Mouse (Mus musculus): ENCODE results near the gene Zc3h12a. TPM values are rescaled to one million over a fixed set of nuclear protein-coding genes. Genes with fewer than 3 reads are reported as not detected.

Gene Zc3h12a
- total and polyA plus RNA-seq, 3 experiments = 2.1 to 13.4 (median 7.7) TPM

DNA sequence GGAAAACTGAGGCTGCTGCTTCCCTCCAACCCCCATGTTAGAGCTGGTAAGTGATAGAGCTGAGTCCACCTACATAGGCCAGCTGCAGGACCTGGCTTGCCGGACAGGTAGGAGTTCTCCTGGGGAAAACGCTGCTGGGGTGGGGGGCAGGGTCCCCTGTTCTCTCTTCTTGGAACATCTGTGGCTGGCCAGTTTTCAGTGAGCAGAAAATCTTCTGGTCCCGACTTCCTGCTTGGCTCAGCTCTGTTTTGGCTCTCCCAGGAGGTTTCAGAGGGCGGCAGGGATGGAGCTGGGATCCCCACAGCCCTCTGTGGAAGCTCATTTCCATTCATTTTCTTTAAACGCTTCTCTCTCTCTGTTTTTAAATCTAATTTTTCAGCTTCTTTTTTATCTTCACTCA lies 21.8 kb upstream of the Zc3h12a start:
- dilution Hi-C loops (cut with MboI; ENCODE audit: extremely low pct_ligation_motif_present, extremely low pct_unique_long_range_greater_than_20kb, low sequenced_read_pairs) (no loop called here), in situ Hi-C loops (cut with MboI; ENCODE audit: low pct_ligation_motif_present, low pct_unique_long_range_greater_than_20kb, low sequenced_read_pairs) (no loop called here)

DNA sequence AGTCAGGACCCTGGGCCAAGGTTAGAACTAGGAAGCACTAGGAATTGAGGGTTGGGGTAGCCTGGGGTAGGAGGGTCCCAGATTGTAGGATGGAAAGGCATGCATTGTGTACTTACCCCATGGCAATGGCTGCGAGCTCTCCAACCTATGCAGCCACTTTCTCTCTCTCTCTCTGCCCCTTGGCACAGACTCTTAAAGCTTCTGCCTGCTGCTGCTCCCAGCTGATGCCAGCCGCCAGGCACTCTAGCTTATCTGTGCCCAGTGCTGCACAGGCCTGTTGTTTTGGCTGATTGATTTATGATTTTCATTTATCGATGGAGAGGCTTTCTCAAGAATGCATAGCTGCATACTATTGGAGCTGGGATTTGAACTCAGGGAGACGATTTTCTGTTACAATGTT lies 20.3 kb upstream of the Zc3h12a start:
- dilution Hi-C loops (cut with MboI; ENCODE audit: extremely low pct_ligation_motif_present, extremely low pct_unique_long_range_greater_than_20kb, low sequenced_read_pairs) = no loop called here
- no peak overlapping the region for H3K9ac ChIP-seq (ENCODE audit: insufficient read depth, low read depth)
- TF ChIP-seq IRF4 (IDR thresholded peaks at IDR 0.05; ENCODE audit: low read depth, low read length) = no peak
- TF ChIP-seq MAZ (IDR thresholded peaks at IDR 0.05; ENCODE audit: low read depth, low read length) = no peak
- no peak for TF ChIP-seq RCOR1 (conservative IDR thresholded peaks at IDR 0.05; ENCODE audit: low read depth, low read length)
- no peak for TF ChIP-seq GABPA (IDR thresholded peaks at IDR 0.05; ENCODE audit: insufficient replicate concordance, low read depth, low read length)
- no peak for TF ChIP-seq MAX (IDR thresholded peaks at IDR 0.05; ENCODE audit: low read length)
- no peak for TF ChIP-seq MXI1 (IDR thresholded peaks at IDR 0.05; ENCODE audit: low read depth, low read length)
- TF ChIP-seq SIN3A (IDR thresholded peaks at IDR 0.05; ENCODE audit: low read length) = no peak
- no peak for TF ChIP-seq CHD2 (IDR thresholded peaks at IDR 0.05; ENCODE audit: low read length)
- no peak for TF ChIP-seq TBP (conservative IDR thresholded peaks at IDR 0.05; ENCODE audit: low read depth, low read length)
- H3K36me3 ChIP-seq (replicated peaks in 1 of 2; ENCODE audit: control insufficient read depth in 1 of 2, insufficient read depth in 1 of 2, low read length in 1 of 2) = no peaks in the 10 kb centered on the region
- no peak overlapping the region for H3K4me2 ChIP-seq (ENCODE audit: insufficient read depth, low read depth, poor library complexity, severe bottlenecking)
- peaks cover 0 to 4% of the 10 kb centered on the region in 2 experiments; a peak in 1 of 4 replicates for H3K4me1 ChIP-seq (ENCODE audit: control insufficient read depth in 1 of 2, insufficient read depth in 2 of 2)
- H3K27ac ChIP-seq (ENCODE audit: insufficient read depth, low read depth) = no peak overlapping the region
- in situ Hi-C loops (cut with MboI; ENCODE audit: low pct_ligation_motif_present, low pct_unique_long_range_greater_than_20kb, low sequenced_read_pairs) = no loop called here
- H3K9me3 ChIP-seq (replicated peaks; ENCODE audit: low read length) = peaks cover 11% of the 10 kb centered on the region
- H3K79me2 ChIP-seq (replicated peaks; ENCODE audit: control insufficient read depth, extremely low read depth, insufficient read depth, poor library complexity, severe bottlenecking) = no peaks in the 10 kb centered on the region
- H3K27me3 ChIP-seq (replicated peaks) = peaks cover 78% of the 10 kb centered on the region
- no peak for DNase-seq (ENCODE audit: extremely low read depth)
- no peak overlapping the region for H3K4me3 ChIP-seq (replicated peaks in 1 of 3; ENCODE audit: low read depth in 2 of 3, low read length in 2 of 3, poor library complexity in 1 of 3)

More for the DNA sequence above, 21.8 kb upstream of the Zc3h12a start:
- no peak overlapping the region for H3K4me3 ChIP-seq (replicated peaks in 1 of 3; ENCODE audit: low read depth in 2 of 3, low read length in 2 of 3, poor library complexity in 1 of 3)
- peaks cover 11% of the 10 kb centered on the region for H3K9me3 ChIP-seq (replicated peaks; ENCODE audit: low read length)
- H3K4me1 ChIP-seq (ENCODE audit: control insufficient read depth in 1 of 2, insufficient read depth in 2 of 2) = peaks cover 0 to 8% of the 10 kb centered on the region in 2 experiments; a peak in 3 of 4 replicates
- H3K36me3 ChIP-seq (replicated peaks in 1 of 2; ENCODE audit: control insufficient read depth in 1 of 2, insufficient read depth in 1 of 2, low read length in 1 of 2) = no peaks in the 10 kb centered on the region
- H3K79me2 ChIP-seq (replicated peaks; ENCODE audit: control insufficient read depth, extremely low read depth, insufficient read depth, poor library complexity, severe bottlenecking) = no peaks in the 10 kb centered on the region
- no peak overlapping the region for H3K27ac ChIP-seq (ENCODE audit: insufficient read depth, low read depth)
- peaks cover 75% of the 10 kb centered on the region for H3K27me3 ChIP-seq (replicated peaks)
- TF ChIP-seq IRF4 (IDR thresholded peaks at IDR 0.05; ENCODE audit: low read depth, low read length) = no peak
- no peak for TF ChIP-seq UBTF (IDR thresholded peaks at IDR 0.05; ENCODE audit: low read depth, low read length)
- TF ChIP-seq PAX5 (IDR thresholded peaks at IDR 0.05; ENCODE audit: low read length) = no peak
- TF ChIP-seq RAD21 (IDR thresholded peaks at IDR 0.05; ENCODE audit: low read depth, low read length) = no peak
- no peak for TF ChIP-seq RCOR1 (conservative IDR thresholded peaks at IDR 0.05; ENCODE audit: low read depth, low read length)
- TF ChIP-seq JUND (conservative IDR thresholded peaks at IDR 0.05; ENCODE audit: low read depth, low read length) = no peak
- no peak for TF ChIP-seq NRF1 (IDR thresholded peaks at IDR 0.05; ENCODE audit: low read depth, low read length)
- TF ChIP-seq CTCF (conservative IDR thresholded peaks at IDR 0.05 in 1 of 2, IDR thresholded peaks at IDR 0.05 in 1 of 2; ENCODE audit: low read depth in 2 of 2, low read length in 2 of 2) = no peak
- DNase-seq (ENCODE audit: extremely low read depth) = no peak
- no peak overlapping the region for H3K9ac ChIP-seq (ENCODE audit: insufficient read depth, low read depth)
- no peak overlapping the region for H3K4me2 ChIP-seq (ENCODE audit: insufficient read depth, low read depth, poor library complexity, severe bottlenecking)
